Mouse (Mus musculus): ENCODE data around the gene Pxylp1. TPM values are rescaled to one million over a fixed set of nuclear protein-coding genes. Genes with fewer than 3 reads are reported as not detected.

Gene Pxylp1
- polyA plus RNA-seq, 1 experiment: 8.6 TPM

DNA sequence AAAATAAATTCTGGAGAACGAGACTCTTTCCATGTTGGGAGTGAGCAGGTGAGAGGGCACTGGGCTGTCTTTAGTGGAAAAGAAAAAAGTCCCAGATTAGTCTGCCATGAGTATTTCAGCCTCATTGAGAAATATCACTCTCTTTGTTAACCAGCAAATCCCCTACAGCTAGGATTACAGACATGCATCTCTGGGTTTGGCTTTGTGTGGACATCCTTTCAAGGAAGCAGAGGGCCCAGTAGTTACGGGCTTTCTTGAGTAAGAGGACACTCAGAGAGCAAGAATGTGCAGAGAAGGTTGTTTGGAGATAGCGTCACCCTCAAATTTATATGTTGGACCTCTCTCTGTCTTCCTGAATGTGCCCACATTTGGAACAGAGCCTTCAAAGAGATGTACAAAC, 102.6 kb downstream of the Pxylp1 start:
- no peak for DNase-seq
- H3K4me3 ChIP-seq (replicated peaks; ENCODE audit: extremely low read depth, low read depth, low read length): no peak overlapping the region
- 73% methylated on average over 3 of the region's 3 CpGs for WGBS
- TF ChIP-seq POLR2A (IDR thresholded peaks at IDR 0.05; ENCODE audit: borderline replicate concordance, extremely low read depth, low read depth, low read length): no peak
- no peak for TF ChIP-seq CTCF (IDR thresholded peaks at IDR 0.05; ENCODE audit: insufficient read depth, low read length)
- peaks cover 3% of the 10 kb centered on the region for H3K4me1 ChIP-seq (ENCODE audit: control insufficient read depth, insufficient read depth, low read length)

DNA sequence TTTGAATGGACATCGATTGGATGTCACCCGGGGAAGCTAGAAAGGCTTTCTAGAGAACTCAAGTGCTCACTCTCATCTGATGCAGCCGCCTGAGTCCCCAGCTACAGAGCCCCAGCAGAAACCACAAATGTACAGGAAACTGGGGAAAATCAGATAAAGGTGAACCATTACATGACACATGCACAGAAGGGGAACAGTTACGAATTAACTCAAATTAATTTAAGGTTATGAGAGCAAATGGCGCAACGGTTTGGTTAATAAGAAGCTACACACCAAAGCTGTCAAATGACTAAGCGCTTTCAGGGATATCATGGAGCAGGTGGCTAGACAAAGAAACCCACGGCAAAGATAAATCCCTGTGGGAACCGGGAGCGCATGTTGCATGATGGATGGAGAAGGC, 104.7 kb downstream of the Pxylp1 start:
- H3K4me3 ChIP-seq (replicated peaks; ENCODE audit: extremely low read depth, low read depth, low read length): no peak overlapping the region
- no peak for DNase-seq
- WGBS: 74% methylated on average over 10 of the region's 10 CpGs
- H3K4me1 ChIP-seq (ENCODE audit: control insufficient read depth, insufficient read depth, low read length): peaks cover 3% of the 10 kb centered on the region
- TF ChIP-seq CTCF (IDR thresholded peaks at IDR 0.05; ENCODE audit: insufficient read depth, low read length) (no peak), POLR2A (IDR thresholded peaks at IDR 0.05; ENCODE audit: borderline replicate concordance, extremely low read depth, low read depth, low read length) (no peak)

DNA sequence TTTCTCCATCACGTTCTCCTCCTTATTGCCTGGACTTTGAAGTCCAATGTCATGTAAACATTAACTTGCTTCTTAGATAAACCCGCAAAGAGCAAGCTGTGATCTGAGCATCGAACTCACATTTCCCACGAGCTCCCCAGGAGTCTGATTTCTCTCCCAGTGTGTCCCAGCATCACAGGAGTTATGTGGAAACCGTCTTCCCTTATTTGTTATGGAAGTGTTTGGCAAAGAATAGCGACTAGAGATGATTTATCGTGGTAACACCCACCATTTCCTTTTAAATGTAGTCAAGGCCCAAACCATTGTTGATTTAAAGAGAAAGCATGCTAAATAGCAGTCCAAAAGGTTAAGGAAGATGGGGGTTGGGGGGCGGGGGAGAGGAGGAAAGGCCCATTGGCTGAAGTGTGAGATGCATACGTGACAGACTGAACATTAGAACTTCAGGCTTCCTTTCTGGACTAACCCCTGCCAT, 106.6 kb downstream of the Pxylp1 start:
- no peak for DNase-seq
- WGBS: 22% methylated on average over 9 of the region's 9 CpGs
- peaks cover 3% of the 10 kb centered on the region for H3K4me1 ChIP-seq (ENCODE audit: control insufficient read depth, insufficient read depth, low read length)
- no peak overlapping the region for H3K4me3 ChIP-seq (replicated peaks; ENCODE audit: extremely low read depth, low read depth, low read length)
- TF ChIP-seq CTCF (IDR thresholded peaks at IDR 0.05; ENCODE audit: insufficient read depth, low read length) (no peak), POLR2A (IDR thresholded peaks at IDR 0.05; ENCODE audit: borderline replicate concordance, extremely low read depth, low read depth, low read length) (no peak)

DNA sequence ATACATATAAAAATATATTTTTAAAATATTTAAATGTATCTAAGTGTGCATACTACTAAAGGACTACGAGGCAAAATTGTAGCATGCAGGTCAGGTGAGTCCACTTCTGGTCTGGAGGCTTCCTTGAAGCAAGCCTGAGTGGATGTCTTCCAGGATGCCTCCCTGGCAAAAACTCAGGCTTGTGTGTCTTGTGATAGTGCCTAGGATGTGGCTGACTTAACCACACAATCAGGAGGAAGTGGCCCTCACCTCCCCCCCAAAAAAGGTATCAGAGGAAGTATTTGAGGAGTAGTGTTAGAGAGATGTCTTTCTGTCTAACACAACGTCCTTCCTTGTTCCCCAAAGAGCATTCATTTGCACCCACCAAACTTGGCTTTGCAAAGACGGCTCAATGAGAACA, 107.3 kb downstream of the Pxylp1 start:
- 50% methylated on average over 3 of the region's 3 CpGs for WGBS
- Histone ChIP-seq H3K4me3 (replicated peaks; ENCODE audit: extremely low read depth, low read depth, low read length) (no peak overlapping the region), H3K4me1 (ENCODE audit: control insufficient read depth, insufficient read depth, low read length) (peaks cover 3% of the 10 kb centered on the region)
- no peak for TF ChIP-seq POLR2A (IDR thresholded peaks at IDR 0.05; ENCODE audit: borderline replicate concordance, extremely low read depth, low read depth, low read length)
- no peak for TF ChIP-seq CTCF (IDR thresholded peaks at IDR 0.05; ENCODE audit: insufficient read depth, low read length)
- no peak for DNase-seq

DNA sequence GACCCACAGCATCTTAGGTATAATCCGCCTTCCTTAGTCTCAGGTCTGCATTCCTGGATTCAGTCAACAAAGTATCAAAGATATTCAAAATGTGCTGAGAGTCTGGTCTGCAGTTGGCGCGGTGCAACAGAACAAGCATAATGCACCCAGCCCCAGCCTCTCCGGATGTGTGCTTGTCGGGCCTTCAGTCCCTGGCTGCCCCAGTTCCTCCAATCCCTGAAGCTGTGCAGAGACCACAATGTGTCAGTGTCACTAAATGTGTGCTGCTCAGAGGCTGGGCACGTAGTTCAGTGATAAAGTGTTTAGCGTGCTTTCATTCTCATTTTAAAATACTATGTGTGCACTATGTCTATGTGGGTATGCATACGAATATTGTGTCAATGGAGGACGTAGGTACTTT, 108.8 kb downstream of the Pxylp1 start:
- H3K4me1 ChIP-seq (ENCODE audit: control insufficient read depth, insufficient read depth, low read length): peaks cover 3% of the 10 kb centered on the region
- H3K4me3 ChIP-seq (replicated peaks; ENCODE audit: extremely low read depth, low read depth, low read length): no peak overlapping the region
- 76% methylated on average over 9 of the region's 9 CpGs for WGBS
- TF ChIP-seq CTCF (IDR thresholded peaks at IDR 0.05; ENCODE audit: insufficient read depth, low read length) (no peak), POLR2A (IDR thresholded peaks at IDR 0.05; ENCODE audit: borderline replicate concordance, extremely low read depth, low read depth, low read length) (no peak)
- no peak for DNase-seq

DNA sequence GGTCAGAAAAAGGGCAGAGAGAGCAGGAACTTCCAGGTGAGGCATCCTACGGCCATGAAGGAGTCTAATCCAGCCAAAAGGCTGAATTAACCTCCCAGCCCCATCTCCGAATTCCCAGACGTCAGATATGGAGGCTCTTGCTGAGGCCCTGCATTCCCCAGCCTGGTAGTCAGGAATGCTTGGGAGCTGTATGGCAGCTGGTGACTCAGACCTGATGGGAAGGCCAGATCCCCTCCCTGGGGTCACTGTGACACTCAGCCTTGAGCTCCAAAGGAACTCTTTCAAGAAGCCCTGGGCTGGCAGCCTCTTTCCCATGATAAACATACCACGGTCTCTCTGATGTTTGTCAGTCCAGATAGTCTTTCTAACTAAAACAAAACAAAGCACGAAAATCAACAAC, 109.2 kb downstream of the Pxylp1 start:
- peaks cover 3% of the 10 kb centered on the region for H3K4me1 ChIP-seq (ENCODE audit: control insufficient read depth, insufficient read depth, low read length)
- 65% methylated on average over 5 of the region's 5 CpGs for WGBS
- no peak for DNase-seq
- H3K4me3 ChIP-seq (replicated peaks; ENCODE audit: extremely low read depth, low read depth, low read length): no peak overlapping the region
- TF ChIP-seq CTCF (IDR thresholded peaks at IDR 0.05; ENCODE audit: insufficient read depth, low read length) (no peak), POLR2A (IDR thresholded peaks at IDR 0.05; ENCODE audit: borderline replicate concordance, extremely low read depth, low read depth, low read length) (no peak)

DNA sequence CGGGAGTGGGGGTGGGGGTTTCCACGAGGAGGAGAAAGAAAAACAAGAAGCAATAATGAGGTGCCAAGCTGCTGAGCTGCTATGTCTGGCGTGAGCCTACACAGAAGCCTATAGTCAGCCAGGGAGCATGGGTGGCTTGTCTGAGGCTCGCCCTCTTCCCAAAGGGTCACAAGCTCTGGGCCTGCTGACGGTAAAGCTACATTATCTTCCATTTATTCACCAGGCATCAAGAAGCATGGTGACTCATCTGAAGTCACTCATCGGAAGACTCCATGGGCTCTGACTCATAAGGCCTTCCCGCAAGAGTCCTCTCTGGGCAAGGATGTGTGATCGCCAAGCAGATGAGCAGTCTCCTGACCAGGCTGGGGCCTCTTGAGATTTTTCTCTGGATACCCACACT, 110.4 kb downstream of the Pxylp1 start:
- Histone ChIP-seq H3K4me3 (replicated peaks; ENCODE audit: extremely low read depth, low read depth, low read length) (no peak overlapping the region), H3K4me1 (ENCODE audit: control insufficient read depth, insufficient read depth, low read length) (peaks cover 3% of the 10 kb centered on the region)
- 76% methylated on average over 8 of the region's 8 CpGs for WGBS
- TF ChIP-seq POLR2A (IDR thresholded peaks at IDR 0.05; ENCODE audit: borderline replicate concordance, extremely low read depth, low read depth, low read length) (no peak), CTCF (IDR thresholded peaks at IDR 0.05; ENCODE audit: insufficient read depth, low read length) (no peak)
- DNase-seq: no peak

Other genes with a start within 250 kb of the Pxylp1 start
- 15.0 and 16.1 TPM in 2 replicates for gene Zbtb38, start 139.8 kb downstream of the Pxylp1 start, polyA plus RNA-seq (2012; rRNA removed)
- gene Spsb4, start 126.2 kb upstream of the Pxylp1 start, polyA plus RNA-seq (2012; rRNA removed): 0.62 and 1.2 TPM in 2 replicates
- 17.0 and 31.9 TPM in 2 replicates for gene Slc25a36, start 218.5 kb upstream of the Pxylp1 start, polyA plus RNA-seq (2012; rRNA removed)